Mouse (Mus musculus): ENCODE results near the gene Tas2r129. TPM values are rescaled to one million over a fixed set of nuclear protein-coding genes. Genes with fewer than 3 reads are reported as not detected.

Gene Tas2r129
- not detected in 2 replicates for polyA plus RNA-seq (2012; ENCODE audit: low replicate concordance)

GRCm38 (mm10) chr6:132950802-132951201 lies at the start of gene Tas2r129:
Gene Tas2r129 (plus strand): TSS chr6:132951102.

GRCm38 (mm10) chr6:132909351-132909750 lies 41.6 kb upstream of the Tas2r129 start, which contains the start of gene Tas2r125:
Gene Tas2r125 (plus strand): TSS chr6:132909651.

GRCm38 (mm10) chr6:132957819-132958218 lies 6.9 kb downstream of the Tas2r129 start, which contains the start of gene Tas2r131:
Gene Tas2r131 (minus strand): TSS chr6:132957919.

GRCm38 (mm10) chr6:132980865-132981264 lies 30.0 kb downstream of the Tas2r129 start, which contains the start of gene Tas2r109:
Gene Tas2r109 (minus strand): TSS chr6:132980965.

Other genes with a start within 250 kb of the Tas2r129 start
- gene Tas2r122, start 239.2 kb upstream of the Tas2r129 start, polyA plus RNA-seq (2012; ENCODE audit: low replicate concordance), result not detected in 2 replicates
- gene Tas2r115, start 213.1 kb upstream of the Tas2r129 start, polyA plus RNA-seq (2012; ENCODE audit: low replicate concordance), result not detected in 2 replicates
- gene Tas2r124, start 196.4 kb upstream of the Tas2r129 start, polyA plus RNA-seq (2012; ENCODE audit: low replicate concordance), result not detected in 2 replicates
- not detected in 2 replicates for gene Tas2r102, start 189.0 kb upstream of the Tas2r129 start, polyA plus RNA-seq (2012; ENCODE audit: low replicate concordance)
- gene Tas2r136, start 172.9 kb upstream of the Tas2r129 start, polyA plus RNA-seq (2012; ENCODE audit: low replicate concordance), result not detected in 2 replicates
- not detected in 2 replicates for gene Tas2r117, start 148.3 kb upstream of the Tas2r129 start, polyA plus RNA-seq (2012; ENCODE audit: low replicate concordance)
- not detected in 2 replicates for gene Tas2r123, start 104.0 kb upstream of the Tas2r129 start, polyA plus RNA-seq (2012; ENCODE audit: low replicate concordance)
- gene Tas2r116, start 95.7 kb upstream of the Tas2r129 start, polyA plus RNA-seq (2012; ENCODE audit: low replicate concordance), result not detected in 2 replicates
- not detected in 2 replicates for gene Tas2r110, start 83.1 kb upstream of the Tas2r129 start, polyA plus RNA-seq (2012; ENCODE audit: low replicate concordance)
- not detected in 2 replicates for gene Tas2r113, start 58.1 kb upstream of the Tas2r129 start, polyA plus RNA-seq (2012; ENCODE audit: low replicate concordance)
- not detected in 2 replicates for gene Tas2r125, start 41.5 kb upstream of the Tas2r129 start, polyA plus RNA-seq (2012; ENCODE audit: low replicate concordance)
- not detected in 2 replicates for gene Tas2r131, start 6.8 kb downstream of the Tas2r129 start, polyA plus RNA-seq (2012; ENCODE audit: low replicate concordance)
- not detected in 2 replicates for gene Tas2r109, start 29.9 kb downstream of the Tas2r129 start, polyA plus RNA-seq (2012; ENCODE audit: low replicate concordance)
- gene Tas2r103, start 86.0 kb downstream of the Tas2r129 start, polyA plus RNA-seq (2012; ENCODE audit: low replicate concordance), result not detected in 2 replicates
- gene Tas2r140, start 104.7 kb downstream of the Tas2r129 start, polyA plus RNA-seq (2012; ENCODE audit: low replicate concordance), result not detected in 2 replicates
- gene Smim10l1, start 153.8 kb downstream of the Tas2r129 start, polyA plus RNA-seq (2012; ENCODE audit: low replicate concordance), result 55.1 and 59.2 TPM in 2 replicates